Mouse (Mus musculus): ENCODE measurements around the gene Hmgxb4. TPM values are rescaled to one million over a fixed set of nuclear protein-coding genes. Genes with fewer than 3 reads are reported as not detected.

The Hmgxb4 gene
- total RNA-seq, 2 experiments from 2014 or later, result 26.4 to 27.9 TPM

- no peak for DNase-seq (ENCODE audit: low spot score in 2 of 2)
These were observed 77.1 kb downstream of the Hmgxb4 start for GRCm38 (mm10) chr8:75070297-75070696.

- DNase-seq (ENCODE audit: low spot score in 2 of 2), result peak; percentile 79 to 85
These were observed 78.6 kb downstream of the Hmgxb4 start for GRCm38 (mm10) chr8:75071627-75072346.

GRCm38 (mm10) chr8:75074876-75075275, 81.7 kb downstream of the Hmgxb4 start:
- no peak for DNase-seq (ENCODE audit: low spot score in 2 of 2)

GRCm38 (mm10) chr8:75078215-75078614, 85.1 kb downstream of the Hmgxb4 start:
- DNase-seq (ENCODE audit: low spot score in 2 of 2), result no peak

GRCm38 (mm10) chr8:75078851-75079250, 85.7 kb downstream of the Hmgxb4 start:
- DNase-seq (ENCODE audit: low spot score in 2 of 2), result no peak

Other genes with a start within 250 kb of the Hmgxb4 start
- not detected for gene Isx, start 120.2 kb upstream of the Hmgxb4 start, total RNA-seq (2021)
- gene Tom1, start 40.3 kb downstream of the Hmgxb4 start, total RNA-seq (2021), result 10 to 100 TPM; 33.3 to 35.6 TPM
- gene Hmox1, start 100.3 kb downstream of the Hmgxb4 start, total RNA-seq (2021), result 1 to 10 TPM; 5.0 to 6.0 TPM
- gene Mcm5, start 116.2 kb downstream of the Hmgxb4 start, total RNA-seq (2021), result 1 to 10 TPM; 7.2 to 7.6 TPM
- 10 to 100 TPM; 40.0 to 45.0 TPM for gene Rasd2, start 220.6 kb downstream of the Hmgxb4 start, total RNA-seq (2021)